In genomic region chr6:84476466-84476865, GRCm38 (mm10) we compare ENCODE assay signal across 9 mouse cellular contexts.
DNase-seq lines count a peak whose midpoint lies in the region; ATAC-seq lines count a peak whose summit lies in the region.
"Had no signal": no experiment of that assay in that cellular context is flagged by ENCODE, and none has a peak within 500 bp of the region (broad histone marks: within the 10 kb centered on the region; RNA-seq: fewer than 3 reads in every experiment).

No protein-coding gene starts in this region.

- peaks cover 9% of the 10 kb centered on the region for H3K4me1 ChIP-seq in lung, embryonic 15.5 days
- H3K4me1 ChIP-seq in heart, embryonic 16.5 days (ENCODE audit: control insufficient read depth, insufficient read depth, low read length): peaks cover 4% of the 10 kb centered on the region; the same call in 1 of the 2 replicates
- H3K4me1 ChIP-seq: megakaryocyte, embryonic 14.5 days had no signal

- H3K4me3 ChIP-seq in lung, embryonic 15.5 days: no peak overlapping the region
- no peak overlapping the region for H3K4me3 ChIP-seq in heart, embryonic 16.5 days (ENCODE audit: low read length)

- H3K36me3 ChIP-seq in lung, embryonic 15.5 days: no peaks in the 10 kb centered on the region
- no peaks in the 10 kb centered on the region for H3K36me3 ChIP-seq in heart, embryonic 16.5 days (ENCODE audit: control insufficient read depth, insufficient read depth)

- no peak overlapping the region for H3K27ac ChIP-seq in lung, embryonic 15.5 days
- no peak overlapping the region for H3K27ac ChIP-seq in heart, embryonic 16.5 days (ENCODE audit: low read length)

- H3K9me3 ChIP-seq in lung, embryonic 15.5 days: no peaks in the 10 kb centered on the region
- no peaks in the 10 kb centered on the region for H3K9me3 ChIP-seq in heart, embryonic 16.5 days (replicated peaks; ENCODE audit: control insufficient read depth, low read length)
- H3K9me3 ChIP-seq: megakaryocyte, embryonic 14.5 days had no signal

- peak; percentile 25 to 43 for DNase-seq in cerebellum, postnatal 36 days
- no peak for DNase-seq in lung, postnatal 25 days (ENCODE audit: low spot score)
- DNase-seq in lung, postnatal 14 days: peak; percentile 32
- DNase-seq in spleen, postnatal 10 days (ENCODE audit: low spot score in 2 of 2): no peak
- DNase-seq in spleen, postnatal 36 days (ENCODE audit: low spot score in 2 of 2): no peak

- WGBS in lung, embryonic 15.5 days: 40% methylated on average over 9 of the region's 9 CpGs
- 33% methylated on average over 9 of the region's 9 CpGs for WGBS in heart, embryonic 16.5 days

- peak overlapping the region; percentile 20; the same call in 1 of the 2 replicates for H3K4me2 ChIP-seq in lung, embryonic 15.5 days
- H3K4me2 ChIP-seq in heart, embryonic 16.5 days (ENCODE audit: low read depth, low read length): 0 out of 2 replicates have a peak overlapping the region, but pooled peaks have one; percentile 23

- no peak overlapping the region for H3K9ac ChIP-seq in lung, embryonic 15.5 days
- H3K9ac ChIP-seq in heart, embryonic 16.5 days (ENCODE audit: low read length): no peak overlapping the region

- no peak for ATAC-seq in cerebellum, adult (ENCODE audit: insufficient number of reproducible peaks, low FRiP score, low TSS enrichment)
- ATAC-seq in lung, embryonic 15.5 days (ENCODE audit: borderline replicate concordance, extremely low read depth, low FRiP score, low TSS enrichment): peak; percentile 34; the same call in 1 of the 2 replicates
- ATAC-seq in heart, embryonic 16.5 days (replicated peaks; ENCODE audit: extremely low read depth, insufficient read depth, low FRiP score): no peak

- no peaks in the 10 kb centered on the region for H3K27me3 ChIP-seq in lung, embryonic 15.5 days
- no peaks in the 10 kb centered on the region for H3K27me3 ChIP-seq in heart, embryonic 16.5 days (ENCODE audit: control insufficient read depth, insufficient read depth, low read length)

Comparison
In these comparisons a context has a peak if more than half of its experiments do, and no peak if none do; other contexts are left out.
1. DNase-seq: peak in cerebellum, postnatal 36 days (2 of 2) and lung, postnatal 14 days (single experiment); none in lung, postnatal 25 days (single experiment), spleen, postnatal 10 days (0 of 2) and spleen, postnatal 36 days (0 of 2).